Mouse (Mus musculus) gastrocnemius, adult 2 months (tissue): ENCODE measurements around the gene Chkb. TPM values are rescaled to one million over a fixed set of nuclear protein-coding genes. Genes with fewer than 3 reads are reported as not detected.
A peak's percentile ranks its signal among the peaks of the same experiment; 100 is the strongest.

Experiments
- DNase-seq: peaks from one replicate; pipeline ENCODE4 v3.0.0; 2022
- H3K27ac ChIP-seq: fragments of 200-600 bp; 2 replicates; pipeline ENCODE4 v1.8.1; 2022; ENCODE audit warnings: mild to moderate bottlenecking
- H3K4me3 ChIP-seq: fragments of 200-600 bp; 2 replicates; pipeline ENCODE4 v1.8.1; 2022; ENCODE audit warnings: mild to moderate bottlenecking, moderate library complexity
- CTCF ChIP-seq: fragments of 200-600 bp; IDR thresholded peaks from 2 replicates; pipeline ENCODE4 v1.8.1; 2022; ENCODE audit warnings: antibody characterized with exemption, mild to moderate bottlenecking, moderate library complexity
- intact Hi-C: fragments of 180-260 bp; cut with DNase I; formaldehyde crosslinking; loops from one replicate; pipeline ENCODE4 v1.15.1; 2025
- total RNA-seq, 2 experiments: library from RNA; stranded (reverse); gene quantifications; 2 replicates each; pipeline ENCODE4 v1.2.3; 2021

Chkb gene
- total RNA-seq, 2 experiments from 2014 or later = 21.4 to 23.3 TPM

DNA sequence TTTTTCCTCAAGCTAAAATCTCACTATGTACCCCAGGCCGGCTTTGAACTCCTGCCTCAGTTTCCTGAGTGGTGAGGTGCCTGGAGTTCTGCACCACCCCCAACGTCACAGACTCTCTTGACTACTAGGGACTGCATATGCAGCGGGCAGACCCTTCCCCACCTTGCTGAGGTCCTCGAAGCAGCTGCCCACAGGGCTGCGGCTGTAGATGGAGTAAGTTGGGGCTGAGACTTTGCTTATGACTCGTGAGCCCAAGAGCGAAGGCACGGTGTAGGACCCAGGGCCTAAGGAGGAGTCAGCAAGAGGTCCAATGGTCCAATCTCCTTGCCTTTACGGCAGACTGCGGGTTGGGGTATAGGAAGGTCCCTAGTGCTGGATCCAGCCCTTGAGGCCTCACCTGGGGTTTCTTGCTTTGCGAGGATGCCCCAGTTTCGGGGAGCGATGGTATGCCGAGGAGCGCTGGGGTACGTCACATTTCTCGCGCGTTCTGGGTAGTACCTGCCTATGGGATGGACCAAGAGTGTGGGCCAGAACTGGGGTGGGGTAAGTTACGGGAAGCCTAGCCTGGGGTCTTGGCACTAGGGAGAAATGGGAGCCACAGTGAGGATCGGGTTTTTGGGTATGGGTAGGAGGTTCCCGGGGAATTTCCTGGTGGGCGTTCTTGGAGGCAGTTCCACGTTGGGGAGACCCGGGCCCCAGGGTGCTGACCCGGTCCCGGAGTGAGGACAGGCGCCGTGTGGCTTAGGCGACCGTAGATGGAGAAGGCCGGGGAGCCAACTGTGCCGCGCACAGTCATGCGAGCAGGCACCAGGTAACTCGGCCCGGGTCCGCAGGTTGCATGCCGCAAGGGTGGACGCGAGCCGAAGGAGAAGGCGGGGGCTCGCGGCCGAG, 51.5 kb downstream of the Chkb start:
- intact Hi-C loops = no loop called here
- H3K4me3 ChIP-seq = peak overlapping the region; percentile 71
- peak overlapping the region; percentile 83 for H3K27ac ChIP-seq
- no peak for DNase-seq
- TF ChIP-seq CTCF = no peak

DNA sequence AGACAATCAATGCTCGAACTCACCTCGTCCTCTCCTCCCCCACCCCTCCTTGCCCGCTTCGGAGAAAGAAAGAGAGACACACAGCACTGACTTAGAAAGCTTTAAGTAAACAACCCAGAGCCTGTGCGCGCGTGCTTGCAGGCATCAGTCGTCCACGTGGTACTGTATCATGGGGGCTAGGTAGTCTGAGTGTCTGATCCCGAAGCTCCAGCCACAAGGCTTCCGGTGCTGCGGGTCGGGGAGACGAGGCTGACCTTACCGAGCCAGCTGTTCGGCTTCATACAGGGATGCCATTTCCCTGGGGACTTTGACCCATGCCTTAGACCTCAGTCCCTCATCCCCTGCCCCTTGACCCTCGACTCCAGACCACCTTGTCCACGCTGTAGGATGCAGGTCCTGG, 52.3 kb downstream of the Chkb start:
- intact Hi-C loops = no loop called here
- H3K4me3 ChIP-seq = peak overlapping the region; percentile 20
- H3K27ac ChIP-seq = no peak overlapping the region
- DNase-seq = no peak
- no peak for TF ChIP-seq CTCF

DNA sequence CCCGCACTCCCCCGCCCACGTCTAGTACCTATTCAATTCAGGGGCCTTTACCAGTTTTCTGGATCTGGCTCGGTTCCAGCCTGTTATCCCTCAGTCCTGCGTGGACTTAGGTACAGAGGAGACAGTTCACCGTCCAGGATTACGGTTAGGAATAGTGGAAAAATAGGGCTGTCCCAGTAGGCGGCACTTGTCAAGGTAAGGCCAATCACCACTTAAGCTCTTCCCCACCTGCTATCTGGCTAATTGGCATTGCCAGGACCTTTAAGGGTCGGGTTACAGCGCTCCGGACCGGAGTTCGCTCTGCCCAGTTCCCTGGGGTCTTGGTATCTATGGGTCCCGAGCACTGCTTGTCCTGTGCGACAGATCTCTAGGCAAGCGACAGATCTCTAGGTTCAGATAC, 52.8 kb downstream of the Chkb start, which contains the start of gene Tymp:
Gene Tymp, minus strand, starts transcription at position 83 of the 400 bp plus-strand sequence.
- H3K27ac ChIP-seq = no peak within 1 kb of the TSS
- intact Hi-C loops = no loop called here
- no peak for DNase-seq
- TF ChIP-seq CTCF = no peak
- H3K4me3 ChIP-seq = peak within 1 kb of the TSS; percentile 20

Other genes starting within 250 kb of the Chkb start
- 1 to 10 TPM; 8.3 to 8.7 TPM for gene Plxnb2, start 249.1 kb downstream of the Chkb start, total RNA-seq
- gene Dennd6b, start 233.4 kb downstream of the Chkb start, total RNA-seq = 10 to 100 TPM in 1 of 2 experiments, 1 to 10 TPM in 1; 8.9 to 10.9 TPM
- gene Ppp6r2, start 218.4 kb downstream of the Chkb start, total RNA-seq = 10 to 100 TPM; 90.7 to 94.1 TPM
- 10 to 100 TPM; 55.1 to 70.5 TPM for gene Sbf1, start 114.6 kb downstream of the Chkb start, total RNA-seq
- gene Adm2, start 107.2 kb downstream of the Chkb start, total RNA-seq = not detected
- gene Miox, start 95.5 kb downstream of the Chkb start, total RNA-seq = not detected
- gene Lmf2, start 74.2 kb downstream of the Chkb start, total RNA-seq = 10 to 100 TPM; 12.7 to 16.1 TPM
- 10 to 100 TPM; 40.9 to 41.4 TPM for gene Ncaph2, start 74.2 kb downstream of the Chkb start, total RNA-seq
- gene Sco2, start 56.1 kb downstream of the Chkb start, total RNA-seq = 10 to 100 TPM; 13.0 to 16.0 TPM
- under 1 TPM; 0.25 to 0.64 TPM for gene Tymp, start 52.9 kb downstream of the Chkb start, total RNA-seq
- under 1 TPM; 0.38 to 0.53 TPM for gene Odf3b, start 50.6 kb downstream of the Chkb start, total RNA-seq
- gene Klhdc7b, start 45.0 kb downstream of the Chkb start, total RNA-seq = not detected
- not detected for gene Syce3, start 19.4 kb downstream of the Chkb start, total RNA-seq
- gene Cpt1b, start 4.0 kb downstream of the Chkb start, total RNA-seq = 100 to 1,000 TPM; 257 to 362 TPM
- gene C730034F03Rik, start 319 bp downstream of the Chkb start, total RNA-seq = under 1 TPM; 0.56 to 0.64 TPM
- gene Gm44502, start 212 bp downstream of the Chkb start, total RNA-seq = 1 to 10 TPM in 1 of 2 experiments, under 1 TPM in 1; 0.87 to 2.0 TPM
- gene Mapk8ip2, start 24.0 kb upstream of the Chkb start, total RNA-seq = under 1 TPM; 0.08 to 0.25 TPM
- gene Arsa, start 47.5 kb upstream of the Chkb start, total RNA-seq = 1 to 10 TPM; 3.0 to 4.6 TPM
- gene Shank3, start 69.7 kb upstream of the Chkb start, total RNA-seq = 10 to 100 TPM; 12.2 to 20.4 TPM
- gene Acr, start 138.4 kb upstream of the Chkb start, total RNA-seq = under 1 TPM in 1 of 2 experiments, not detected in 1; 0.23 TPM
- gene Rabl2, start 162.0 kb upstream of the Chkb start, total RNA-seq = 1 to 10 TPM; 2.3 to 2.7 TPM